In the genomic region with DNA sequence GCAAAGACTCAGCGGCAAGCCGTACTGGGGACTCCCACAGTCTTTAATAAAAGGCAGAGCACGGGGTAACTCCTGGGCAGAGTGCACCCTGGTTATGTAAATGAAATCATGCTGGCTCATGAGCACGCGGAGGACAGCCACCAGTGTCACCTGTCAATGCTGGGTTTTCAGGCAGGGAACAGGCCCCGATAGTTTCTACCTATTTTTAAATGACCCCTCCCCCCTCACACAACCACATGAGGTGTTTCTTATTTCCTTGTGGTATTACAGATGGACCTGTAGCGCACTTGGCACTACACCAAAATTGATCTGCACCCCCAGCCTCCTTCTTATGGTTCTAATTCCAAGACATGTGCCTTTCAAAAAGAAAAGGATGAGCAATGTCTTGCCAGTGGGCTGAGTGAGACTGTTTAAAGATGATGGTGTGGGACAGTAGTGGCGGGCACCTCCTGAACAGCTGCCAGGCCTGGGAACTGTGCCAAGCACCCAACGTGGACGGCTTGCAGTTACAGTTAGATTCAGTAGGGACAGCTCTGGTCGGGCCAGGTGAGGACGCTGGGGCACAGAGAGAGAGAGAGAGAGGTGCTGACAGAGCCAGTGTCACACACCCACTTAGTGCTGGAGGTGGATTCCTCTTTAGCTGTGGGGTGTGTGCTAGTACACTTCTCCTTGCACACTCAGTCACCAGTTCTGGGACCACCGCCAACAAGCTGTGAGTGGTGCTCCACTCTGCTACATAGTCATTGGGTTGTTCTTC, we compare ENCODE assay signal across 10 mouse cellular contexts. TPM values are rescaled to one million over a fixed set of nuclear protein-coding genes. Genes with fewer than 3 reads are reported as not detected.
A peak's percentile ranks its signal among the peaks of the same experiment; 100 is the strongest.
DNase-seq lines count a peak whose midpoint lies in the region; ATAC-seq lines count a peak whose summit lies in the region.
"Had no signal": no experiment of that assay in that cellular context is flagged by ENCODE, and none has a peak within 500 bp of the region (broad histone marks: within the 10 kb centered on the region; RNA-seq: fewer than 3 reads in every experiment).

No protein-coding gene starts in this region.

- H3K9me3 ChIP-seq in kidney, embryonic 15.5 days (replicated peaks), result no peaks in the 10 kb centered on the region
- H3K9me3 ChIP-seq: liver, embryonic 15.5 days had no signal

- H3K9ac ChIP-seq in kidney, embryonic 15.5 days, result no peak overlapping the region
- H3K9ac ChIP-seq: liver, embryonic 15.5 days had no signal

- WGBS in kidney, embryonic 15.5 days, result 81% methylated on average over 13 of the region's 13 CpGs

- no peak for ATAC-seq in kidney, embryonic 15.5 days (replicated peaks; ENCODE audit: low FRiP score)
- no peak for ATAC-seq in erythroid progenitor cell, adult 5-6 weeks (replicated peaks; ENCODE audit: low FRiP score, poor library complexity, severe bottlenecking)

- no peaks in the 10 kb centered on the region for H3K4me1 ChIP-seq in kidney, embryonic 15.5 days

- H3K27ac ChIP-seq in kidney, embryonic 15.5 days, result no peak overlapping the region
- H3K27ac ChIP-seq: liver, embryonic 15.5 days had no signal

- no peak overlapping the region for H3K4me2 ChIP-seq in kidney, embryonic 15.5 days
- H3K4me2 ChIP-seq: liver, embryonic 15.5 days had no signal

- no peak overlapping the region for H3K4me3 ChIP-seq in kidney, embryonic 15.5 days (replicated peaks)
- H3K4me3 ChIP-seq: liver, embryonic 15.5 days had no signal

- peak; percentile 34 for DNase-seq in kidney, adult 11 months
- peak; percentile 71 for DNase-seq in cerebellum, adult 11-12 months
- peak; percentile 36 for DNase-seq in gastrocnemius, postnatal 25 days
- DNase-seq in layer of hippocampus, postnatal 10 days (ENCODE audit: low spot score in 2 of 2), result peak; percentile 41 to 51
- peak; percentile 59 to 71 for DNase-seq in right cerebral cortex, postnatal 10 days (ENCODE audit: low spot score in 2 of 2)
- no peak for DNase-seq in urinary bladder, postnatal 36 days (ENCODE audit: low spot score in 2 of 2)

- H3K27me3 ChIP-seq in kidney, embryonic 15.5 days, result no peaks in the 10 kb centered on the region
- H3K27me3 ChIP-seq: liver, embryonic 15.5 days had no signal

- no peaks in the 10 kb centered on the region for H3K36me3 ChIP-seq in kidney, embryonic 15.5 days
- H3K36me3 ChIP-seq: G1E; liver, embryonic 15.5 days had no signal

RNA-seq across cellular contexts. Expression of a gene that starts 31.7 kb away (rescaled TPM):
- 2.2 and 2.5 TPM in 2 replicates for polyA plus RNA-seq in kidney, embryonic 15.5 days (2015; fragmentation: Nextera tagmentation; extraction: Ambion mirVana)
- 10 to 100 TPM; 13.7 to 18.4 TPM for total RNA-seq in gastrocnemius, postnatal 25 days (2021)
- 100 to 1,000 TPM; 137 to 139 TPM for total RNA-seq in layer of hippocampus, postnatal 10 days (2021)
- not detected in 2 replicates for total RNA-seq in erythroid progenitor cell, adult 5-6 weeks (2015; ENCODE audit: low replicate concordance)
- not detected in 2 replicates for total RNA-seq in erythroid progenitor cell, adult 5-6 weeks (2017; ENCODE audit: low replicate concordance)
- polyA plus RNA-seq: G1E had no signal

Comparison
In these comparisons a context has a peak if more than half of its experiments do, and no peak if none do; other contexts are left out.
1. DNase-seq: peak in kidney, adult 11 months (single experiment), cerebellum, adult 11-12 months (single experiment), gastrocnemius, postnatal 25 days (single experiment), layer of hippocampus, postnatal 10 days (2 of 2) and right cerebral cortex, postnatal 10 days (2 of 2); none in urinary bladder, postnatal 36 days (0 of 2).
2. RNA of a gene that starts 31.7 kb away (total RNA-seq): 137 to 139 TPM in layer of hippocampus, postnatal 10 days and 13.7 to 18.4 TPM in gastrocnemius, postnatal 25 days; not detected in erythroid progenitor cell, adult 5-6 weeks; every median in the first group is over 10 times any median in the second.